Mouse (Mus musculus) MEL (cell line): Measurements from ENCODE around the gene Hrk. TPM values are rescaled to one million over a fixed set of nuclear protein-coding genes. Genes with fewer than 3 reads are reported as not detected.

Experiments
- DNase-seq: peaks from one replicate; pipeline ENCODE4 v3.0.0; 2011; ENCODE audit warnings: low read depth, low spot score
- H3K27ac ChIP-seq: 2 replicates; pipeline ENCODE4 v1.5.1; 2012; ENCODE audit warnings: low read depth, mild to moderate bottlenecking, control low read depth, low read length, moderate library complexity; ENCODE audit not compliant: control insufficient read depth
- H3K27me3 ChIP-seq, 2 experiments: fragments of 150-350 bp in 1 of 2; sonication (generic) in 1 of 2; 2 replicates each; pipeline ENCODE4 v1.6.1; 2012; ENCODE audit warnings: low read length in 2 of 2, mild to moderate bottlenecking in 2 of 2, improper control_type of control experiment in 1 of 2, moderate library complexity in 1 of 2; ENCODE audit not compliant: insufficient read depth in 2 of 2, control insufficient read depth in 1 of 2
- H3K36me3 ChIP-seq, 2 experiments: 2 replicates each; pipeline ENCODE4 v1.6.1; 2012 to 2014; ENCODE audit warnings: low read length in 2 of 2, improper control_type of control experiment in 1 of 2, inconsistent platforms in 1 of 2, mild to moderate bottlenecking in 1 of 2; ENCODE audit not compliant: insufficient read depth in 2 of 2, control insufficient read depth in 1 of 2
- H3K4me1 ChIP-seq, 2 experiments: fragments of 150-350 bp in 1 of 2; sonication (generic) in 1 of 2; 2 replicates each; pipeline ENCODE4 v1.6.1; 2012; ENCODE audit warnings: low read length in 2 of 2, improper control_type of control experiment in 1 of 2, mild to moderate bottlenecking in 1 of 2; ENCODE audit not compliant: insufficient read depth in 2 of 2, control insufficient read depth in 1 of 2
- H3K4me3 ChIP-seq, 2 experiments: fragments of 150-350 bp in 1 of 2; sonication (generic) in 1 of 2; 2 replicates each; pipeline ENCODE4 v1.5.1; 2012; ENCODE audit warnings: low read depth in 2 of 2, low read length in 2 of 2, mild to moderate bottlenecking in 2 of 2, moderate library complexity in 2 of 2, control low read depth in 1 of 2, improper control_type of control experiment in 1 of 2; ENCODE audit not compliant: control insufficient read depth in 1 of 2, insufficient read depth in 1 of 2
- H3K79me2 ChIP-seq: 2 replicates; pipeline ENCODE4 v1.6.1; 2012; ENCODE audit warnings: mild to moderate bottlenecking, low read length, moderate library complexity; ENCODE audit not compliant: control insufficient read depth, poor library complexity, insufficient read depth
- H3K9ac ChIP-seq: 2 replicates; pipeline ENCODE4 v1.6.1; 2012; ENCODE audit warnings: low read depth, mild to moderate bottlenecking, control low read depth, low read length, moderate library complexity; ENCODE audit not compliant: control insufficient read depth, poor library complexity, severe bottlenecking
- H3K9me3 ChIP-seq: fragments of 150-350 bp; sonication (generic); replicated peaks from 2 replicates; pipeline ENCODE4 v1.6.1; 2012; ENCODE audit warnings: mild to moderate bottlenecking, low read length, improper control_type of control experiment, moderate library complexity; ENCODE audit not compliant: insufficient read depth
- CHD1 ChIP-seq: IDR thresholded peaks from 2 replicates; pipeline ENCODE4 v1.6.1; 2012; ENCODE audit warnings: low read depth, mild to moderate bottlenecking, inconsistent platforms, low read length, improper control_type of control experiment
- CTCF ChIP-seq, 3 experiments: IDR thresholded peaks in 2 of 3; conservative IDR thresholded peaks in 1 of 3; 2 replicates each; pipeline ENCODE4 v1.5.1; 2011 to 2012; ENCODE audit warnings: low read length in 3 of 3, low read depth in 2 of 3, mild to moderate bottlenecking in 2 of 3, improper control_type of control experiment in 1 of 3, inconsistent platforms in 1 of 3, mixed read lengths in 1 of 3, moderate library complexity in 1 of 3; ENCODE audit not compliant: control insufficient read depth in 1 of 3, insufficient read depth in 1 of 3, poor library complexity in 1 of 3, severe bottlenecking in 1 of 3
- E2F4 ChIP-seq: IDR thresholded peaks from 2 replicates; pipeline ENCODE4 v1.6.1; 2011; ENCODE audit warnings: low read depth, low read length, improper control_type of control experiment, borderline replicate concordance
- ELF1 ChIP-seq: IDR thresholded peaks from 2 replicates; pipeline ENCODE4 v1.6.1; 2014; ENCODE audit warnings: low read depth, mild to moderate bottlenecking, inconsistent platforms, low read length, improper control_type of control experiment, moderate library complexity
- HCFC1 ChIP-seq: IDR thresholded peaks from 2 replicates; pipeline ENCODE4 v1.6.1; 2012; ENCODE audit warnings: low read depth, mild to moderate bottlenecking, inconsistent platforms, low read length, improper control_type of control experiment, moderate library complexity
- JUND ChIP-seq: IDR thresholded peaks from 2 replicates; pipeline ENCODE4 v1.6.1; 2011; ENCODE audit warnings: low read depth, mild to moderate bottlenecking, improper control_type of control experiment, low read length
- MAFK ChIP-seq: IDR thresholded peaks from 2 replicates; pipeline ENCODE4 v1.6.1; 2011; ENCODE audit warnings: low read depth, mild to moderate bottlenecking, low read length, improper control_type of control experiment, borderline replicate concordance
- MAZ ChIP-seq: IDR thresholded peaks from 2 replicates; pipeline ENCODE4 v1.6.1; 2012; ENCODE audit warnings: low read depth, mild to moderate bottlenecking, inconsistent platforms, low read length, improper control_type of control experiment
- MXI1 ChIP-seq: IDR thresholded peaks from 2 replicates; pipeline ENCODE4 v1.6.1; 2011; ENCODE audit warnings: mild to moderate bottlenecking, low read depth, low read length, improper control_type of control experiment
- MYB ChIP-seq: IDR thresholded peaks from 2 replicates; pipeline ENCODE4 v1.6.1; 2011; ENCODE audit warnings: mild to moderate bottlenecking, low read depth, low read length, improper control_type of control experiment
- MYC ChIP-seq: IDR thresholded peaks from 2 replicates; pipeline ENCODE4 v1.6.1; 2011; ENCODE audit warnings: low read depth, mild to moderate bottlenecking, low read length, improper control_type of control experiment, moderate library complexity
- NELFE ChIP-seq: IDR thresholded peaks from 2 replicates; pipeline ENCODE4 v1.6.1; 2011; ENCODE audit warnings: low read depth, low read length, improper control_type of control experiment
- RCOR1 ChIP-seq: IDR thresholded peaks from 2 replicates; pipeline ENCODE4 v1.6.1; 2012; ENCODE audit warnings: low read depth, mild to moderate bottlenecking, inconsistent platforms, low read length, improper control_type of control experiment
- TAL1 ChIP-seq: IDR thresholded peaks from 2 replicates; pipeline ENCODE4 v1.6.1; 2012; ENCODE audit warnings: mild to moderate bottlenecking, inconsistent platforms, low read length, moderate library complexity, mixed read lengths
- TCF12 ChIP-seq: IDR thresholded peaks from 2 replicates; pipeline ENCODE4 v1.6.1; 2014; ENCODE audit warnings: low read depth, mild to moderate bottlenecking, inconsistent platforms, low read length, improper control_type of control experiment, moderate library complexity
- USF1 ChIP-seq: IDR thresholded peaks from 2 replicates; pipeline ENCODE4 v1.6.1; 2014; ENCODE audit warnings: low read depth, mild to moderate bottlenecking, inconsistent platforms, low read length, improper control_type of control experiment, moderate library complexity
- USF2 ChIP-seq, 2 experiments: IDR thresholded peaks; 2 replicates each; pipeline ENCODE4 v1.6.1; 2011 to 2012; ENCODE audit warnings: improper control_type of control experiment in 2 of 2, low read length in 2 of 2, borderline replicate concordance in 1 of 2, inconsistent platforms in 1 of 2, low read depth in 1 of 2, mild to moderate bottlenecking in 1 of 2; ENCODE audit not compliant: insufficient read depth in 1 of 2
- ZC3H11A ChIP-seq: IDR thresholded peaks from 2 replicates; pipeline ENCODE4 v1.6.1; 2012; ENCODE audit warnings: low read depth, mild to moderate bottlenecking, inconsistent platforms, low read length, improper control_type of control experiment
- ZMIZ1 ChIP-seq: IDR thresholded peaks from 2 replicates; pipeline ENCODE4 v1.6.1; 2012; ENCODE audit warnings: low read depth, mild to moderate bottlenecking, inconsistent platforms, low read length, improper control_type of control experiment, moderate library complexity
- ZNF384 ChIP-seq: IDR thresholded peaks from 2 replicates; pipeline ENCODE4 v1.6.1; 2012; ENCODE audit warnings: low read depth, mild to moderate bottlenecking, inconsistent platforms, low read length, improper control_type of control experiment
- polyA plus RNA-seq, 2 experiments: library from polyadenylated mRNA; stranded (reverse) in 1 of 2; unstranded in 1 of 2; fragments of >175 nt in 1 of 2; fragments of >200 nt in 1 of 2; gene quantifications; 2 replicates each; pipeline versions ENCODE4 v1.2.1 to v1.2.4; 2012; ENCODE audit warnings: low replicate concordance in 2 of 2, low read depth in 1 of 2; ENCODE audit not compliant: insufficient read length in 2 of 2, insufficient read depth in 1 of 2, missing spikeins in 1 of 2
- total RNA-seq: library from RNA; depleted of rRNA; stranded (reverse); fragments of 300-350 nt; gene quantifications from 2 replicates; pipeline ENCODE4 v1.2.3, GENCODE M21; 2012

The Hrk gene
- total and polyA plus RNA-seq, 3 experiments, result not detected

GRCm38 (mm10) chr5:118223142-118223757, 58.8 kb downstream of the Hrk start:
- Histone ChIP-seq H3K9ac (no peak overlapping the region), H3K4me1 (no peaks in the 10 kb centered on the region), H3K27ac (no peak overlapping the region), H3K36me3 (no peaks in the 10 kb centered on the region), H3K4me3 (no peak overlapping the region), H3K9me3 (no peaks in the 10 kb centered on the region), H3K27me3 (no peaks in the 10 kb centered on the region), H3K79me2 (no peaks in the 10 kb centered on the region)
- DNase-seq, result no peak
- TF ChIP-seq ZNF384 (no peak), USF1 (no peak), MAZ (no peak), ZC3H11A (no peak), MAFK (no peak), MYC (no peak), TCF12 (no peak), CHD1 (no peak), NELFE (no peak), USF2 (IDR thresholded peaks at IDR 0.05; ENCODE audit: borderline replicate concordance in 1 of 2, insufficient read depth in 1 of 2, low read depth in 1 of 2, low read length in 2 of 2) (no peak), RCOR1 (no peak), HCFC1 (no peak)

GRCm38 (mm10) chr5:118230071-118230611, 65.7 kb downstream of the Hrk start:
- Histone ChIP-seq H3K9ac (no peak overlapping the region), H3K36me3 (no peaks in the 10 kb centered on the region), H3K9me3 (no peaks in the 10 kb centered on the region), H3K4me1 (no peaks in the 10 kb centered on the region), H3K27me3 (no peaks in the 10 kb centered on the region), H3K4me3 (no peak overlapping the region), H3K79me2 (no peaks in the 10 kb centered on the region), H3K27ac (no peak overlapping the region)
- TF ChIP-seq TAL1 (no peak), MYB (no peak), ZC3H11A (no peak), MXI1 (no peak), USF1 (no peak), TCF12 (no peak), ZMIZ1 (no peak), CTCF (IDR thresholded peaks at IDR 0.05 in 2 of 3, conservative IDR thresholded peaks at IDR 0.05 in 1 of 3; ENCODE audit: control insufficient read depth in 1 of 3, insufficient read depth in 1 of 3, low read depth in 2 of 3, low read length in 3 of 3, poor library complexity in 1 of 3, severe bottlenecking in 1 of 3) (no peak), HCFC1 (no peak), E2F4 (no peak), ELF1 (no peak), JUND (no peak)
- DNase-seq, result no peak
